Mouse (Mus musculus): ENCODE measurements around the gene Zmym6.

DNA sequence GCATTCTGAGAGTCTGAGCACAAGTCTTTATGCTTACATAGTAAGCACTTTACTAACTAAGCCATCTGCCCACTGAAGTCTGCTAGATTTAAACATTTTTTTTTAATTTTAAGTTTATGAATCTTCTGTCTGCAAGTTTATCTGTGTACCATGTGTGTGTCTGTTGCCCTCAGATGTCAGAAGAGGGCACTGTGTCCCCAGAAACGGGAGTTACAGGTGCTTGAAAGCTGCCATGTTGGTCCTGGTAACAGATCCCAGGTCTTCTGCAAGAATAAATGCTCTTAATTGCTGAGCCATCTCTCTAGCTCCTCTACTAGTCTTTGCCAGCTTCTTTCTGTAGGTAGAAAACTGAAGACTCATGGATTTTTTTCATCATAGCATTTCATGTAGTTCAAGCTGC lies 2.3 kb upstream of the Zmym6 start:
- no peak for TF ChIP-seq CTCF (IDR thresholded peaks at IDR 0.05; ENCODE audit: low read depth, low read length)
- no peak for TF ChIP-seq POLR2A (IDR thresholded peaks at IDR 0.05; ENCODE audit: extremely low read depth, insufficient read depth, low read length)

All from liver, adult 2 months (tissue).